Mouse (Mus musculus): ENCODE data around the gene Gbf1. TPM values are rescaled to one million over a fixed set of nuclear protein-coding genes. Genes with fewer than 3 reads are reported as not detected.

Gene Gbf1
- total and polyA plus RNA-seq, 3 experiments: 23.7 to 400 (median 54.1) TPM

- H3K9ac ChIP-seq (ENCODE audit: control insufficient read depth, low read depth, low read length, poor library complexity, severe bottlenecking): no peak overlapping the region
- no peaks in the 10 kb centered on the region; the same call in 1 of the 2 replicates for H3K79me2 ChIP-seq (ENCODE audit: control insufficient read depth, insufficient read depth, low read length, poor library complexity)
- H3K4me1 ChIP-seq (ENCODE audit: control insufficient read depth in 1 of 2, insufficient read depth in 2 of 2, low read length in 2 of 2): peaks cover 0 to 5% of the 10 kb centered on the region in 2 experiments; a peak in 1 of 4 replicates
- peaks cover 15 to 16% of the 10 kb centered on the region in 2 experiments for H3K27me3 ChIP-seq (ENCODE audit: control insufficient read depth in 1 of 2, insufficient read depth in 2 of 2, low read length in 2 of 2)
- H3K36me3 ChIP-seq (ENCODE audit: control insufficient read depth in 1 of 2, insufficient read depth in 2 of 2, low read length in 2 of 2): peaks cover 0 to 4% of the 10 kb centered on the region in 2 experiments; a peak in 2 of 4 replicates
- H3K27ac ChIP-seq (ENCODE audit: control insufficient read depth, low read depth, low read length): no peak overlapping the region
- no peak for DNase-seq (ENCODE audit: low read depth, low spot score)
- TF ChIP-seq POLR2AphosphoS2 (IDR thresholded peaks at IDR 0.05; ENCODE audit: low read length): no peak
- no peak for TF ChIP-seq SIN3A (IDR thresholded peaks at IDR 0.05; ENCODE audit: low read length)
- TF ChIP-seq MXI1 (IDR thresholded peaks at IDR 0.05; ENCODE audit: low read depth, low read length): no peak
- no peak for TF ChIP-seq SMC3 (IDR thresholded peaks at IDR 0.05; ENCODE audit: low read depth, low read length)
- no peak for TF ChIP-seq MYB (IDR thresholded peaks at IDR 0.05; ENCODE audit: low read depth, low read length)
- no peak for TF ChIP-seq TBP (IDR thresholded peaks at IDR 0.05; ENCODE audit: low read depth, low read length)
- TF ChIP-seq HCFC1 (IDR thresholded peaks at IDR 0.05; ENCODE audit: low read depth, low read length): no peak
- no peak for TF ChIP-seq BHLHE40 (IDR thresholded peaks at IDR 0.05; ENCODE audit: borderline replicate concordance, low read depth, low read length)
- no peak for TF ChIP-seq USF1 (IDR thresholded peaks at IDR 0.05; ENCODE audit: low read depth, low read length)
- no peak for TF ChIP-seq MYC (IDR thresholded peaks at IDR 0.05; ENCODE audit: low read depth, low read length)
- TF ChIP-seq ETS1 (IDR thresholded peaks at IDR 0.05; ENCODE audit: low read depth, low read length): no peak
- TF ChIP-seq POLR2A (IDR thresholded peaks at IDR 0.05; ENCODE audit: control insufficient read depth in 1 of 2, insufficient read depth in 1 of 2, low read depth in 1 of 2, low read length in 2 of 2, poor library complexity in 1 of 2): no peak
- TF ChIP-seq MAFK (IDR thresholded peaks at IDR 0.05; ENCODE audit: borderline replicate concordance, low read depth, low read length): no peak
- no peak for TF ChIP-seq POLR2AphosphoS5 (IDR thresholded peaks at IDR 0.05; ENCODE audit: borderline replicate concordance, low read depth, low read length)
- H3K9me3 ChIP-seq (replicated peaks; ENCODE audit: insufficient read depth, low read length): no peaks in the 10 kb centered on the region
- H3K4me3 ChIP-seq (ENCODE audit: control insufficient read depth in 1 of 2, insufficient read depth in 1 of 2, low read depth in 2 of 2, low read length in 2 of 2): no peak overlapping the region
Measured at GRCm38 (mm10) chr19:46141091-46141490, 11.2 kb upstream of the Gbf1 start.

DNA sequence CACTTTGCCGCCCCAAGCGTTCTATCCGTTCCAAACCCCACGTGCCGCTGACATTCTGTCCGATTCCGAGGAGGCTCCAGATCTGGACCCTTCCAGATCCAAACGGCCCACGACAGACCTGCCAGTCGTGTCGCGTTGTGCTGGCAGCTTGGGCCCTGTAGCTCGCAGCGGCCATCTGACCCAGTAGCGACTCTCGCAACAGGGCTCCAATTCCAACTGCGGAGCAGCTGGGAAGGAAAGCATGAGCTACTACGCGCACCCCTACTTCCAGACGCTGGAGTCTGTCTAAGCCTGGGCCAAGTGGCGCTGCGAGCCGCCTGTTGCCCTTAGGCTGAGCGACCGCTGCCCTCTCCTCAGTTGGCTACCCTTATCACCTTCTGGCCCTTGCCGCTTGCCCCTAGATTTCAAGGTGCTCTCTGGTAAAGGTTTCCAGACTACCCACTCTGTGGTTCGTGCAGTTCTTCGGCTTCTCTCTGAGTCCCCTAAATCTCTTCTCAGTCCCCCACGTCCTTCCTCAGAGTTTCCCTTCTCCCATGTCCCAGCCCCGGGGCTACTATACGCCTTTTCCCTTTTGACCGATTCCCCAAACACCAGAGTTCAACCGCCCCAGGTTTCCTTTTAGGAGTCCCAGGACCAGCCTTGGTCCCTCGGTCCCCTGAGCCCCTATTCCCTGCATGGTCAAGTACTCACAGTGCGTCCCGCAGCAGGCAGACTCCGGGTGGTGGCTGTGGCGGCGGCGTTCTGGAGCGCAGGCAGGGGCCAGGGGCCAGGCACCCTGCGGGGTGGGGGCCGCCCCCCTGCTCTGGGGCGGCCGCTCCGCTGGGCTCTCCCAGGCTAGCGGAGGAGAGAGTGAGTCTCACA lies 4.6 kb upstream of the Gbf1 start, which contains the start of gene Pitx3:
Gene Pitx3 (minus strand): TSS at position 816 of the 861 bp plus-strand sequence.
- 0 out of 4 replicates have a peak, but pooled peaks of 1 of the 2 experiments have one; percentile 21 for TF ChIP-seq POLR2A (IDR thresholded peaks at IDR 0.05; ENCODE audit: control insufficient read depth in 1 of 2, insufficient read depth in 1 of 2, low read depth in 1 of 2, low read length in 2 of 2, poor library complexity in 1 of 2)
- no peak for TF ChIP-seq MXI1 (IDR thresholded peaks at IDR 0.05; ENCODE audit: low read depth, low read length)
- no peak for TF ChIP-seq CTCF (IDR thresholded peaks at IDR 0.05 in 2 of 3, conservative IDR thresholded peaks at IDR 0.05 in 1 of 3; ENCODE audit: control insufficient read depth in 1 of 3, insufficient read depth in 1 of 3, low read depth in 2 of 3, low read length in 3 of 3, poor library complexity in 1 of 3, severe bottlenecking in 1 of 3)
- TF ChIP-seq UBTF (IDR thresholded peaks at IDR 0.05; ENCODE audit: borderline replicate concordance, insufficient read depth, low read depth, low read length): no peak
- Histone ChIP-seq H3K36me3 (ENCODE audit: control insufficient read depth in 1 of 2, insufficient read depth in 2 of 2, low read length in 2 of 2) (peaks cover 0 to 3% of the 10 kb centered on the region in 2 experiments; a peak in 1 of 4 replicates), H3K27me3 (ENCODE audit: control insufficient read depth in 1 of 2, insufficient read depth in 2 of 2, low read length in 2 of 2) (peaks cover 6 to 12% of the 10 kb centered on the region in 2 experiments), H3K9me3 (replicated peaks; ENCODE audit: insufficient read depth, low read length) (no peaks in the 10 kb centered on the region), H3K4me3 (ENCODE audit: control insufficient read depth in 1 of 2, insufficient read depth in 1 of 2, low read depth in 2 of 2, low read length in 2 of 2) (peak within 1 kb of the TSS; percentile 66 to 77), H3K79me2 (ENCODE audit: control insufficient read depth, insufficient read depth, low read length, poor library complexity) (peaks cover 3% of the 10 kb centered on the region), H3K9ac (ENCODE audit: control insufficient read depth, low read depth, low read length, poor library complexity, severe bottlenecking) (peak within 1 kb of the TSS; percentile 46), H3K4me1 (ENCODE audit: control insufficient read depth in 1 of 2, insufficient read depth in 2 of 2, low read length in 2 of 2) (peaks cover 0 to 2% of the 10 kb centered on the region in 2 experiments; a peak in 2 of 4 replicates), H3K27ac (ENCODE audit: control insufficient read depth, low read depth, low read length) (no peak within 1 kb of the TSS)
- DNase-seq (ENCODE audit: low read depth, low spot score): no peak

All from MEL (cell line).